Mouse (Mus musculus): ENCODE measurements around the gene Rab5a.

DNA sequence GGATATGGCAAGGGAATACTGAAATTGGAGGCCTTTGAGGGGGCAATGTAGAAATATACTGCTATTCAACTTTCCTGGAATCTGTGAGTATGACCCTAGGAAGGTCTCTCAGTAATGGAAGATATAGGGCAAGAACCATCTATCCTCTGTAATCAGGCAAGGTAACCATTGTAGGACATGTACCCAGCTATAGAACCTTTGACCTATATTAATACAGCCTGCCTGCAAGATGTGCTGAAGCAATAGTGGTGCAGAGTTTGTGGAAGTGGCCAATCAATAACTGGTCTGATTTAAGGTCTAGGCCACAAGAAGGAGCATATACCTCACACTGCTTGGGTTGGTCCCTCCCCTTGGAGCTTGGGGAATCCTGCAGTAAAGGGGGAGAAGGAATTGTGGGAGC lies 41.5 kb downstream of the Rab5a start:
- TF ChIP-seq GATA1 (IDR thresholded peaks at IDR 0.05; ENCODE audit: borderline replicate concordance, low read length) (no peak), CTCF (IDR thresholded peaks at IDR 0.05; ENCODE audit: low read depth, low read length) (no peak), POLR2AphosphoS5 (IDR thresholded peaks at IDR 0.05; ENCODE audit: insufficient replicate concordance, low read depth, low read length) (no peak), TAL1 (conservative IDR thresholded peaks at IDR 0.05; ENCODE audit: low read depth, low read length) (no peak)

All from G1E (cell line).